Mouse (Mus musculus): Measurements from ENCODE around the gene Clip3. TPM values are rescaled to one million over a fixed set of nuclear protein-coding genes. Genes with fewer than 3 reads are reported as not detected.

The Clip3 gene
- total and polyA plus RNA-seq, 3 experiments, result 0.33 TPM; not detected in 2

- H3K4me3 ChIP-seq (ENCODE audit: low read depth, low read length), result no peak overlapping the region
- ATAC-seq (ENCODE audit: extremely low read depth, insufficient number of reproducible peaks, low FRiP score, poor library complexity, severe bottlenecking), result no peak
- H3K36me3 ChIP-seq (replicated peaks), result no peaks in the 10 kb centered on the region
- DNase-seq (ENCODE audit: low spot score), result peak; percentile 25
- no peaks in the 10 kb centered on the region for H3K9me3 ChIP-seq (replicated peaks)
- H3K27me3 ChIP-seq (ENCODE audit: insufficient read depth, low read length), result peaks cover 22% of the 10 kb centered on the region
- no peaks in the 10 kb centered on the region for H3K4me1 ChIP-seq (ENCODE audit: insufficient read depth, low read depth, low read length)
- TF ChIP-seq CTCF (IDR thresholded peaks at IDR 0.05; ENCODE audit: low read depth, low read length) (peak; percentile 78), TAL1 (conservative IDR thresholded peaks at IDR 0.05; ENCODE audit: low read depth, low read length) (no peak)
These were observed 61.8 kb downstream of the Clip3 start for GRCm38 (mm10) chr7:30353279-30353822.

DNA sequence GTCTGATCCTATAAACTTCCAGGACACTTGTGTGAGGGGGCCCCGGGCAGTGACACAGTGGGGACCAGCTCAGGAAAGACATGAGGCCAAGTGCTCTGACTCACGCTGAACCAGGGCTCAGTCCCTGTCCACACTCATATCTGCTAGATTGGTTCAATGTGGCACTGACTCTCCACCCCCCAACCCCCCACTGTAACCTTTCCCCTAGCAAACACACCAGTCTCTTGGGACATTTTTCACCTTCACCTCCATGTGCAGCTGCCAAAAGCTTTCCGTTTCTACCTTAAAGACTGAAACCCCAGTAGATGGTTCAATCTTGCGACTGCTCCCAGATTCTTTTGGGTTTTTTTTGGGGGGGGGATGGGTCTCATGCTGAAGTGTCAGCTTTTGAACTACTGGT is 62.5 kb downstream of the Clip3 start:
- TF ChIP-seq TAL1 (conservative IDR thresholded peaks at IDR 0.05; ENCODE audit: low read depth, low read length) (no peak), POLR2AphosphoS5 (IDR thresholded peaks at IDR 0.05; ENCODE audit: insufficient replicate concordance, low read depth, low read length) (no peak), GATA2 (IDR thresholded peaks at IDR 0.05; ENCODE audit: borderline replicate concordance, low read depth, low read length) (no peak), GATA1 (IDR thresholded peaks at IDR 0.05; ENCODE audit: borderline replicate concordance, low read length) (no peak), CTCF (IDR thresholded peaks at IDR 0.05; ENCODE audit: low read depth, low read length) (no peak)
- H3K9me3 ChIP-seq (replicated peaks), result no peaks in the 10 kb centered on the region
- H3K4me1 ChIP-seq (ENCODE audit: insufficient read depth, low read depth, low read length), result no peaks in the 10 kb centered on the region
- no peak overlapping the region for H3K4me3 ChIP-seq (ENCODE audit: low read depth, low read length)
- H3K36me3 ChIP-seq (replicated peaks), result no peaks in the 10 kb centered on the region
- ATAC-seq (ENCODE audit: extremely low read depth, insufficient number of reproducible peaks, low FRiP score, poor library complexity, severe bottlenecking), result no peak
- DNase-seq (ENCODE audit: low spot score), result no peak
- peaks cover 18% of the 10 kb centered on the region for H3K27me3 ChIP-seq (ENCODE audit: insufficient read depth, low read length)

Other genes with a start within 250 kb of the Clip3 start
Only the 20 nearest of the 27 such genes appear.
- 5.8 and 8.7 TPM in 2 replicates for gene Zfp382, start 169.8 kb upstream of the Clip3 start, total RNA-seq (2014; fragmentation: Nextera tagmentation)
- 6.7 and 6.8 TPM in 2 replicates for gene Zfp382, start 169.8 kb upstream of the Clip3 start, total RNA-seq (2017)
- 2.4 and 2.6 TPM in 2 replicates for gene Zfp382, start 169.8 kb upstream of the Clip3 start, polyA plus RNA-seq (2012)
- gene Zfp146, start 122.0 kb upstream of the Clip3 start, total RNA-seq (2014; fragmentation: Nextera tagmentation), result 123 and 124 TPM in 2 replicates
- 74.8 and 77.9 TPM in 2 replicates for gene Zfp146, start 122.0 kb upstream of the Clip3 start, total RNA-seq (2017)
- 4.6 and 12.7 TPM in 2 replicates for gene Zfp146, start 122.0 kb upstream of the Clip3 start, polyA plus RNA-seq (2012)
- 16.0 and 19.4 TPM in 2 replicates for gene Cox7a1, start 107.6 kb upstream of the Clip3 start, total RNA-seq (2014; fragmentation: Nextera tagmentation)
- gene Cox7a1, start 107.6 kb upstream of the Clip3 start, total RNA-seq (2017), result 55.2 and 57.0 TPM in 2 replicates
- 23.4 and 32.4 TPM in 2 replicates for gene Cox7a1, start 107.6 kb upstream of the Clip3 start, polyA plus RNA-seq (2012)
- gene Capns1, start 92.9 kb upstream of the Clip3 start, total RNA-seq (2014; fragmentation: Nextera tagmentation), result 313 and 371 TPM in 2 replicates
- 182 and 204 TPM in 2 replicates for gene Capns1, start 92.9 kb upstream of the Clip3 start, total RNA-seq (2017)
- gene Capns1, start 92.9 kb upstream of the Clip3 start, polyA plus RNA-seq (2012), result 98.4 and 131 TPM in 2 replicates
- gene Polr2i, start 59.8 kb upstream of the Clip3 start, total RNA-seq (2014; fragmentation: Nextera tagmentation), result 23.0 and 34.5 TPM in 2 replicates
- gene Polr2i, start 59.8 kb upstream of the Clip3 start, total RNA-seq (2017), result 58.7 and 66.6 TPM in 2 replicates
- 66.9 and 79.0 TPM in 2 replicates for gene Polr2i, start 59.8 kb upstream of the Clip3 start, polyA plus RNA-seq (2012)
- gene Tbcb, start 59.5 kb upstream of the Clip3 start, total RNA-seq (2014; fragmentation: Nextera tagmentation), result 18.9 and 19.7 TPM in 2 replicates
- 30.8 and 38.1 TPM in 2 replicates for gene Tbcb, start 59.5 kb upstream of the Clip3 start, total RNA-seq (2017)
- gene Tbcb, start 59.5 kb upstream of the Clip3 start, polyA plus RNA-seq (2012), result 20.7 and 38.1 TPM in 2 replicates
- gene Ovol3, start 56.0 kb upstream of the Clip3 start, total RNA-seq (2014; fragmentation: Nextera tagmentation), result not detected in 2 replicates
- gene Ovol3, start 56.0 kb upstream of the Clip3 start, total RNA-seq (2017), result not detected in 2 replicates
- gene Ovol3, start 56.0 kb upstream of the Clip3 start, polyA plus RNA-seq (2012), result not detected in 2 replicates
- gene Thap8, start 11.6 kb upstream of the Clip3 start, total RNA-seq (2014; fragmentation: Nextera tagmentation), result 1.4 and 2.2 TPM in 2 replicates
- 0.64 and 1.1 TPM in 2 replicates for gene Thap8, start 11.6 kb upstream of the Clip3 start, total RNA-seq (2017)
- 0.10 TPM in 1 of 2 replicates, not detected in the other for gene Thap8, start 11.6 kb upstream of the Clip3 start, polyA plus RNA-seq (2012)
- 16.5 and 57.9 TPM in 2 replicates for gene Wdr62, start 11.3 kb upstream of the Clip3 start, total RNA-seq (2014; fragmentation: Nextera tagmentation)
- 7.0 and 8.2 TPM in 2 replicates for gene Wdr62, start 11.3 kb upstream of the Clip3 start, total RNA-seq (2017)
- 40.3 and 59.1 TPM in 2 replicates for gene Wdr62, start 11.3 kb upstream of the Clip3 start, polyA plus RNA-seq (2012)
- gene Alkbh6, start 17.0 kb downstream of the Clip3 start, total RNA-seq (2014; fragmentation: Nextera tagmentation), result 17.2 and 22.1 TPM in 2 replicates
- 18.5 and 24.1 TPM in 2 replicates for gene Alkbh6, start 17.0 kb downstream of the Clip3 start, total RNA-seq (2017)
- 44.2 and 52.2 TPM in 2 replicates for gene Alkbh6, start 17.0 kb downstream of the Clip3 start, polyA plus RNA-seq (2012)
- gene Syne4, start 23.1 kb downstream of the Clip3 start, total RNA-seq (2014; fragmentation: Nextera tagmentation), result 2.1 and 5.4 TPM in 2 replicates
- gene Syne4, start 23.1 kb downstream of the Clip3 start, total RNA-seq (2017), result 1.0 and 2.6 TPM in 2 replicates
- 2.8 and 4.0 TPM in 2 replicates for gene Syne4, start 23.1 kb downstream of the Clip3 start, polyA plus RNA-seq (2012)
- 1.3 and 1.6 TPM in 2 replicates for gene E130208F15Rik, start 30.0 kb downstream of the Clip3 start, total RNA-seq (2014; fragmentation: Nextera tagmentation)
- gene E130208F15Rik, start 30.0 kb downstream of the Clip3 start, total RNA-seq (2017), result 2.3 and 2.4 TPM in 2 replicates
- gene E130208F15Rik, start 30.0 kb downstream of the Clip3 start, polyA plus RNA-seq (2012), result 0.49 and 0.85 TPM in 2 replicates
- gene Sdhaf1, start 32.2 kb downstream of the Clip3 start, total RNA-seq (2014; fragmentation: Nextera tagmentation), result 4.1 and 4.3 TPM in 2 replicates
- gene Sdhaf1, start 32.2 kb downstream of the Clip3 start, total RNA-seq (2017), result 8.9 and 11.4 TPM in 2 replicates
- gene Sdhaf1, start 32.2 kb downstream of the Clip3 start, polyA plus RNA-seq (2012), result 9.2 and 11.7 TPM in 2 replicates
- gene Lrfn3, start 71.0 kb downstream of the Clip3 start, total RNA-seq (2014; fragmentation: Nextera tagmentation), result not detected in 2 replicates
- gene Lrfn3, start 71.0 kb downstream of the Clip3 start, total RNA-seq (2017), result 0.11 and 0.12 TPM in 2 replicates
- not detected in 2 replicates for gene Lrfn3, start 71.0 kb downstream of the Clip3 start, polyA plus RNA-seq (2012)
- gene Tyrobp, start 122.0 kb downstream of the Clip3 start, total RNA-seq (2014; fragmentation: Nextera tagmentation), result 12.9 and 19.6 TPM in 2 replicates
- 92.7 and 101 TPM in 2 replicates for gene Tyrobp, start 122.0 kb downstream of the Clip3 start, total RNA-seq (2017)
- gene Tyrobp, start 122.0 kb downstream of the Clip3 start, polyA plus RNA-seq (2012), result 4.4 and 12.5 TPM in 2 replicates
- not detected in 2 replicates for gene Hcst, start 128.1 kb downstream of the Clip3 start, total RNA-seq (2014; fragmentation: Nextera tagmentation)
- gene Hcst, start 128.1 kb downstream of the Clip3 start, total RNA-seq (2017), result 2.6 and 3.1 TPM in 2 replicates
- 0.25 and 0.55 TPM in 2 replicates for gene Hcst, start 128.1 kb downstream of the Clip3 start, polyA plus RNA-seq (2012)
- 3.0 and 4.5 TPM in 2 replicates for gene Nfkbid, start 130.0 kb downstream of the Clip3 start, total RNA-seq (2014; fragmentation: Nextera tagmentation)
- 0.98 and 2.1 TPM in 2 replicates for gene Nfkbid, start 130.0 kb downstream of the Clip3 start, total RNA-seq (2017)
- 4.8 TPM in 2 replicates for gene Nfkbid, start 130.0 kb downstream of the Clip3 start, polyA plus RNA-seq (2012)
- gene Aplp1, start 153.8 kb downstream of the Clip3 start, total RNA-seq (2014; fragmentation: Nextera tagmentation), result not detected in 2 replicates
- 0.49 TPM in 1 of 2 replicates, not detected in the other for gene Aplp1, start 153.8 kb downstream of the Clip3 start, total RNA-seq (2017)
- gene Aplp1, start 153.8 kb downstream of the Clip3 start, polyA plus RNA-seq (2012), result not detected in 2 replicates
- gene Kirrel2, start 166.0 kb downstream of the Clip3 start, total RNA-seq (2014; fragmentation: Nextera tagmentation), result not detected in 2 replicates
- 0.35 TPM in 1 of 2 replicates, not detected in the other for gene Kirrel2, start 166.0 kb downstream of the Clip3 start, total RNA-seq (2017)
- gene Kirrel2, start 166.0 kb downstream of the Clip3 start, polyA plus RNA-seq (2012), result not detected in 2 replicates
- gene Nphs1, start 166.6 kb downstream of the Clip3 start, total RNA-seq (2014; fragmentation: Nextera tagmentation), result not detected in 2 replicates
- 0.11 TPM in 1 of 2 replicates, not detected in the other for gene Nphs1, start 166.6 kb downstream of the Clip3 start, total RNA-seq (2017)
- gene Nphs1, start 166.6 kb downstream of the Clip3 start, polyA plus RNA-seq (2012), result not detected in 2 replicates